ENCODE assay signal across 9 mouse cellular contexts in genomic region chr5:150717775-150718174, GRCm38 (mm10). TPM values are rescaled to one million over a fixed set of nuclear protein-coding genes. Genes with fewer than 3 reads are reported as not detected.
DNase-seq lines count a peak whose midpoint lies in the region; ATAC-seq and TF ChIP-seq lines count a peak whose summit lies in the region.
"Had no signal": no experiment of that assay in that cellular context is flagged by ENCODE, and none has a peak within 500 bp of the region (broad histone marks: within the 10 kb centered on the region; RNA-seq: fewer than 3 reads in every experiment).

No protein-coding gene starts in this region.

- peak; percentile 63 for TF ChIP-seq CTCF in left cerebral cortex, adult 2 months (IDR thresholded peaks at IDR 0.05)
- TF ChIP-seq CTCF in bone marrow macrophage, adult 2 months (IDR thresholded peaks at IDR 0.05; ENCODE audit: low read depth, low read length): peak; percentile 28; the same call in 1 of the 2 replicates

- ATAC-seq in heart, embryonic 11.5 days (replicated peaks; ENCODE audit: insufficient number of reproducible peaks, low FRiP score, low TSS enrichment): no peak

- 0 out of 2 replicates have a peak, but pooled peaks cover 3% of the 10 kb centered on the region for H3K36me3 ChIP-seq in heart, embryonic 11.5 days (ENCODE audit: control insufficient read depth, insufficient read depth, low read length)

- no peak overlapping the region for H3K9ac ChIP-seq in heart, embryonic 11.5 days (ENCODE audit: low read depth, low read length)

- no peak for TF ChIP-seq POLR2A in bone marrow macrophage, adult 2 months (IDR thresholded peaks at IDR 0.05; ENCODE audit: borderline replicate concordance, low read depth, low read length)

- no peak for DNase-seq in left cerebral cortex, adult 2 months (ENCODE audit: extremely low spot score in 1 of 2, low spot score in 2 of 2)
- DNase-seq in left cerebral cortex, postnatal 14 days (ENCODE audit: low spot score in 2 of 2): no peak
- DNase-seq in fibroblast of lung, adult 2 months (ENCODE audit: low read depth): peak; percentile 10
- peak; percentile 38 for DNase-seq in kidney, postnatal 10 days
- DNase-seq in mesoderm, embryonic 11.5 days (ENCODE audit: low read depth, low spot score): peak; percentile 65
- no peak for DNase-seq in right cerebral cortex, adult 2 months (ENCODE audit: low spot score in 2 of 2)

- H3K4me1 ChIP-seq in bone marrow macrophage, adult 2 months (ENCODE audit: control insufficient read depth, insufficient read depth, low read length): no peaks in the 10 kb centered on the region
- peaks cover 4% of the 10 kb centered on the region; the same call in 1 of the 2 replicates for H3K4me1 ChIP-seq in heart, embryonic 11.5 days (ENCODE audit: control insufficient read depth, insufficient read depth, low read length)

- H3K9me3 ChIP-seq in heart, embryonic 11.5 days (replicated peaks; ENCODE audit: control insufficient read depth, low read length): no peaks in the 10 kb centered on the region

- intact Hi-C loops in left cerebral cortex, adult 2 months (cut with DNase I): loop anchor here (5.0 kb wide), 1 partner anchor 45 kb away; the partner anchor contains the start of gene Pds5b
- intact Hi-C loops in left cerebral cortex, postnatal 14 days (cut with DNase I): no loop called here

- WGBS in heart, embryonic 11.5 days (ENCODE audit: insufficient replicate concordance): 26% methylated on average over 4 of the region's 4 CpGs

- no peaks in the 10 kb centered on the region for H3K27me3 ChIP-seq in heart, embryonic 11.5 days (ENCODE audit: control insufficient read depth, insufficient read depth, low read length)

- no peak overlapping the region for H3K4me2 ChIP-seq in heart, embryonic 11.5 days

- no peak overlapping the region for H3K4me3 ChIP-seq in left cerebral cortex, adult 2 months
- H3K4me3 ChIP-seq in bone marrow macrophage, adult 2 months (ENCODE audit: insufficient read depth, low read length): no peak overlapping the region
- H3K4me3 ChIP-seq in heart, embryonic 11.5 days (ENCODE audit: low read depth, low read length): no peak overlapping the region
- H3K4me3 ChIP-seq: erythroblast, embryonic 14.5 days had no signal

- H3K27ac ChIP-seq in left cerebral cortex, adult 2 months: no peak overlapping the region
- no peak overlapping the region for H3K27ac ChIP-seq in bone marrow macrophage, adult 2 months (ENCODE audit: insufficient read depth, low read depth, low read length)
- H3K27ac ChIP-seq in heart, embryonic 11.5 days (ENCODE audit: low read depth, low read length): no peak overlapping the region

RNA-seq across cellular contexts. Expression of gene Pds5b, which starts 44.2 kb away (rescaled TPM):
- total RNA-seq in left cerebral cortex, adult 2 months (2021): 10 to 100 TPM; 77.6 to 79.3 TPM
- total RNA-seq in left cerebral cortex, postnatal 14 days (2021): 10 to 100 TPM; 69.6 to 73.1 TPM
- polyA plus RNA-seq in bone marrow macrophage, adult 2 months (2012; ENCODE audit: insufficient read depth, insufficient read length, missing spikeins): 15.6 and 18.4 TPM in 2 replicates
- polyA plus RNA-seq in heart, embryonic 11.5 days (2014; fragmentation: Nextera tagmentation; extraction: Ambion mirVana): 27.2 and 28.5 TPM in 2 replicates

RNA-seq across cellular contexts. Expression of gene N4bp2l2, which starts 51.8 kb away (rescaled TPM):
- 10 to 100 TPM; 86.3 to 93.6 TPM for total RNA-seq in left cerebral cortex, adult 2 months (2021)
- total RNA-seq in left cerebral cortex, postnatal 14 days (2021): 10 to 100 TPM; 71.8 to 72.8 TPM
- 65.9 and 67.2 TPM in 2 replicates for polyA plus RNA-seq in bone marrow macrophage, adult 2 months (2012; ENCODE audit: insufficient read depth, insufficient read length, missing spikeins)
- polyA plus RNA-seq in heart, embryonic 11.5 days (2014; fragmentation: Nextera tagmentation; extraction: Ambion mirVana): 45.2 and 49.9 TPM in 2 replicates

Comparison
In these comparisons a context has a peak if more than half of its experiments do, and no peak if none do; other contexts are left out.
1. DNase-seq: peak in fibroblast of lung, adult 2 months (single experiment), kidney, postnatal 10 days (single experiment) and mesoderm, embryonic 11.5 days (single experiment); none in left cerebral cortex, adult 2 months (0 of 2), left cerebral cortex, postnatal 14 days (0 of 2) and right cerebral cortex, adult 2 months (0 of 2).